Mouse (Mus musculus): ENCODE data around the gene Spata21.

Gene Spata21

GRCm38 (mm10) chr4:141148009-141148801 lies 60.1 kb downstream of the Spata21 start:
- DNase-seq (ENCODE audit: extremely low read depth, low read depth, low spot score): no peak

- no peak for DNase-seq (ENCODE audit: extremely low read depth, low read depth, low spot score)
These were observed 61.0 kb downstream of the Spata21 start for GRCm38 (mm10) chr4:141149116-141149515.

GRCm38 (mm10) chr4:141157485-141157884 lies 69.4 kb downstream of the Spata21 start:
- no peak for DNase-seq (ENCODE audit: extremely low read depth, low read depth, low spot score)

GRCm38 (mm10) chr4:141158609-141159008 lies 70.5 kb downstream of the Spata21 start:
- DNase-seq (ENCODE audit: extremely low read depth, low read depth, low spot score): no peak

GRCm38 (mm10) chr4:141159093-141159492 lies 71.0 kb downstream of the Spata21 start:
- DNase-seq (ENCODE audit: extremely low read depth, low read depth, low spot score): no peak

GRCm38 (mm10) chr4:141159666-141160065 lies 71.5 kb downstream of the Spata21 start:
- DNase-seq (ENCODE audit: extremely low read depth, low read depth, low spot score): no peak

- DNase-seq (ENCODE audit: extremely low read depth, low read depth, low spot score): no peak
These were observed 72.1 kb downstream of the Spata21 start for GRCm38 (mm10) chr4:141160193-141160592.

- no peak for DNase-seq (ENCODE audit: extremely low read depth, low read depth, low spot score)
These were observed 73.6 kb downstream of the Spata21 start for GRCm38 (mm10) chr4:141161699-141162208.
